Mouse (Mus musculus): ENCODE results near the gene Slc4a8.
"Not testable (repeated sequence)": the region's sequence is repeated elsewhere in the genome, so short reads cannot be mapped to it uniquely, and the experiment has no call there.

Gene Slc4a8

GRCm38 (mm10) chr15:100746478-100747120 lies 14.9 kb upstream of the Slc4a8 start:
- no peak for DNase-seq

GRCm38 (mm10) chr15:100747121-100747963 lies 14.2 kb upstream of the Slc4a8 start:
- peak; percentile 15 for DNase-seq

GRCm38 (mm10) chr15:100748584-100748983 lies 13.0 kb upstream of the Slc4a8 start:
- DNase-seq, result no peak

- DNase-seq, result no peak
Observed at GRCm38 (mm10) chr15:100749751-100750538, 11.6 kb upstream of the Slc4a8 start.

- DNase-seq, result no peak
Observed at GRCm38 (mm10) chr15:100752439-100752838, 9.1 kb upstream of the Slc4a8 start.

- no peak for DNase-seq
Observed at GRCm38 (mm10) chr15:100753045-100753444, 8.5 kb upstream of the Slc4a8 start.

- no peak for DNase-seq
Observed at GRCm38 (mm10) chr15:100754041-100754440, 7.5 kb upstream of the Slc4a8 start.

GRCm38 (mm10) chr15:100754805-100755497 lies 6.6 kb upstream of the Slc4a8 start:
- DNase-seq, result peak; percentile 60

- DNase-seq, result no peak
Observed at GRCm38 (mm10) chr15:100755498-100755859, 6.1 kb upstream of the Slc4a8 start.

- no peak for DNase-seq
Observed at GRCm38 (mm10) chr15:100755881-100756624, 5.5 kb upstream of the Slc4a8 start.

GRCm38 (mm10) chr15:100757527-100757978 lies 4.0 kb upstream of the Slc4a8 start:
- peak; percentile 67 for DNase-seq

GRCm38 (mm10) chr15:100759286-100759685 lies 2.3 kb upstream of the Slc4a8 start:
- DNase-seq, result no peak

GRCm38 (mm10) chr15:100761036-100761418 lies 520 bp upstream of the Slc4a8 start:
- DNase-seq, result no peak

GRCm38 (mm10) chr15:100762649-100763048 lies 1.1 kb downstream of the Slc4a8 start:
- no peak for DNase-seq

- DNase-seq, result no peak
Observed at GRCm38 (mm10) chr15:100764163-100764951, 2.8 kb downstream of the Slc4a8 start.

- no peak for DNase-seq
Observed at GRCm38 (mm10) chr15:100766826-100767225, 5.3 kb downstream of the Slc4a8 start.

GRCm38 (mm10) chr15:100767851-100768250 lies 6.3 kb downstream of the Slc4a8 start:
- no peak for DNase-seq

GRCm38 (mm10) chr15:100769023-100769422 lies 7.5 kb downstream of the Slc4a8 start:
- not testable (repeated sequence) for DNase-seq

- DNase-seq, result no peak
Observed at GRCm38 (mm10) chr15:100770338-100770737, 8.8 kb downstream of the Slc4a8 start.

- no peak for DNase-seq
Observed at GRCm38 (mm10) chr15:100772685-100773084, 11.1 kb downstream of the Slc4a8 start.

- DNase-seq, result not testable (repeated sequence)
Observed at GRCm38 (mm10) chr15:100773859-100774258, 12.3 kb downstream of the Slc4a8 start.
